Mouse (Mus musculus) liver, adult 2 months (tissue): Measurements from ENCODE around the gene Wif1.

Source experiments
- CTCF ChIP-seq: fragments of 200-500 bp; IDR thresholded peaks from 2 replicates; pipeline ENCODE4 v1.5.1; 2011; ENCODE audit warnings: low read depth, low read length, control low read depth
- POLR2A ChIP-seq: fragments of 200-500 bp; IDR thresholded peaks from 2 replicates; pipeline ENCODE4 v1.6.1; 2011; ENCODE audit warnings: low read length, control low read depth; ENCODE audit not compliant: insufficient read depth; ENCODE audit errors: extremely low read depth

DNA sequence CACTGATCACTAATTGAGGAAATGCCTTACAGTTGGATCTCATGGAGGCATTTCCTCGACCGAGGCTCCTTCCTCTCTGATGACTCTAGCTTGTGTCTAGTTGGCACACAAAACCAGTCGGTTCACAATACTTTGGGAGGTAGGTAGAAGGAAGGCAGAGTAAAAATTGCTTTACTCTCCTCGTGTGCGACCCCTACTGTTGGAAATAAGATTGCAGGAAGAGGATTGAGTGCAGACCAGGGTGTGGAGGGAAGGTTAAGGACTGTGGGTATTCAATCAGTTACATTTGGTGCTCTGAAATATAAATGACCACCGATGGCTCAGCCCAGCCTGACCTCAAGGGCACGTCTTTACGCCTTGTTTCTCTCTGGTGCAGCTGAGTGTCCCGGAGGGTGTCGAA lies 49.8 kb downstream of the Wif1 start:
- TF ChIP-seq POLR2A (no peak), CTCF (no peak; the same call in 1 of the 2 replicates)
